Mouse (Mus musculus): ENCODE measurements around the gene Cep41.

The Cep41 gene

DNA sequence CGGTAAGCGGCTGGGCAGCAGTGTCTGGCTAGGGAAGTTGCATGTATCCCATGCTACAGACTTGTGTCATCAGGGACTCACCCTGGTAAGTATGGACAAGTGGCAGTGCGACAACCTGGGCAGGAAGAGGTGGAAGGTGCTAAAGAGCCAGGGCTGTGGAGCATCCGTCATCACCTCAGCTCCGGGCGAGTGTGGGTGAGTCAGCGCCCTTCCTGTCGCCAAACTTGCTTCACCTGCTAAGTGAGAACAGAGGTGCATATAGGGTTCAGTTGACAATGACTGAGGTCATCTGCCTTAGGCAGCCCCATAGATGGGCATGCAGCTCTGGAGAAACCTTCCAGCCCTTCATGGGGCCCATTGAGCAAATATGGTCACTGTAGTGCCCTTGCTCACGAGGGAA lies 68.8 kb downstream of the Cep41 start:
- DNase-seq (ENCODE audit: low read depth), result no peak

DNA sequence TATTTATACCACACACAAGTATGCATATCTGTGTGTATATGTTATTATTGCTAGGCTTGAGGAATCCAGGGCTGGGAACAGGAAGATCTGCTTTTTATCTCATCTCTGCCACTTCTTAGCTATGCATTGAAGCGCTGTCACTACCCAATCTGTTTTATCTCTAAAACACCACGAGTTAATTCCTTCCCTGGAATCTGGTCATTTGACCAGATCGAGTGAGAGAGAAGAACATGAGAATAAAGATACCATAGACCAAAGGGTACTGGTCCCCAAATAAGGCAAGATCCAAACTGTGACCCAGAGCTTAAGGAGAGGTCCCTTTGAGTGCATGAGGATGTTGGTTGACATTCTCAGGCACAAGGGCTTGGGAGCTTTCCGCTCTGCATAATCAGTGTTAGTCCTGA lies 71.6 kb downstream of the Cep41 start:
- no peak for DNase-seq (ENCODE audit: low read depth)

DNA sequence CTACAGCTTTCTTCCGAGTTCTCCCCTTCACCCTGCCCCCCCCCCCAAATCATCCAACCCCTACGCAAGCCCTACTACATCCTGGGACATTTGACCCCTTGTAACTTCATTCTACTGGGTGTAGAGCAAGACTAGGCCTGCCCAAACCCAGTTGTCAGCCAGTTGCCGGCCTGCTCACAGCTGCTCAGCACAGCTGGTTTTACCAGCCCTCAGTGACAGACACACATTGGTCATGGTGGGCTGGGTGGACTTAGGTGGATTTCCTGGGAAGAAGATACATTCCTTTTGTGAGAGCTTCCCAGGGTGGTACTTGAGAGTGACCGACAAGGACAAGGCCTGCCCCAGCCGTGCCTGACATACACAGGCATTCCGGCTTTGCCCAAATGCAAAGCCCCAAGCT lies 72.6 kb downstream of the Cep41 start:
- no peak for DNase-seq (ENCODE audit: low read depth)

DNA sequence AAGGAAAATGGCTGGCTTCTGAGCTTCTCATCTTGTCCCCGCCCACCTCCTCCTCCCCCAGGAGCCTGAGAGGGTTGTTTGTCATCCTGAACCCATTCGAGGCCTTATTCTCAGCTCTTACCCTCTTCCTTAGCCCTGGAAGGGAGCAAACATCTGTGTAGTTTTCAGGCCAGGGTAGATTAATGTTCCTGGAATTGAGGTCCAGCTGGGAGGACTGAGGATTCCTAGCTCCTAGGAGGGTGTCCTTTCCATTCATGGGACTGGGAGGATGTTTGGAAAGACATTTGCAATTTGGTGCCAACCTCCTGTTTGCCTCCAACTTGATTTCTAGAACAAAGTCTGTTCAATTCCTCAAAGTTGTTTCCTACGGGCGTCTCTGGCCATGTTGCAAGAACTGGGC lies 73.0 kb downstream of the Cep41 start:
- DNase-seq (ENCODE audit: low read depth), result no peak

DNA sequence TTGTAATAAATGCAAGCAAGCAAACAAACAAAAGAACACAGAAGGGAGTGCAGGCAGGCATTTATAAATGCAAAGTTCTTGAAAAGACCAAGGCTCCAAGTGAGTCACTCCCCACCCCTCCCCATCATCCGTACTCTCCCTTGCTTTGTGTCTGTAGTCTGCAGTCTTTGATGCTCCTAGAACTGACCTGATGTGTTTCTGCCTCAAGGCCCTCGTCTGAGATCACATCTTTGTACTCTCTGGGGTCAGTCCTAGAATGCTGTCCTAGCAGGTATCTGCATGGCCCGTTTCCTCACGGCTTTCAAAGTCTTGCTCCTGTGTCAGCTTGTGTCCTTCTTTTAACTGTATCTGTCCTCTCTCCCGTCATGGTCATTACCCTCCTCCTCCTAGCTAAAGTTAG lies 73.9 kb downstream of the Cep41 start:
- no peak for DNase-seq (ENCODE audit: low read depth)

DNA sequence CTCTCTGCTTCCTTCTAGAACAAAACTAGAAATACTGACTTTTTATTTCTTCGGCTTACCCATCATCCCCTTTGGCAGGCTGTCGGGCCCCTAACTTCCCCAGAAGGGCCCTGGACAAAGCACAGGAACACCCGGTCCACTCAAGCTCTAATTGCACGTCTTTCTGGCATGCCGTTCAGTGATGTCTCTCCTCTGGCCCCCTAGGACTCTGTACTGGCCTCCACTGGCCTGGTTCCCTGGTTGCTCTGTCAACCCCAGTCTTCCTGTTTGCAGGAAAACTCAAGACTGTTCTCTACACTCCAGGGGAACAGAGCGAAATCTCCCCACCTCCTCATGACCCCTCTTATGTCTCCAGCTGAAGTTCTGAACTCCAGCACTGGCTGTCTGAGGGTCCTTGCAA lies 74.8 kb downstream of the Cep41 start:
- no peak for DNase-seq (ENCODE audit: low read depth)

DNA sequence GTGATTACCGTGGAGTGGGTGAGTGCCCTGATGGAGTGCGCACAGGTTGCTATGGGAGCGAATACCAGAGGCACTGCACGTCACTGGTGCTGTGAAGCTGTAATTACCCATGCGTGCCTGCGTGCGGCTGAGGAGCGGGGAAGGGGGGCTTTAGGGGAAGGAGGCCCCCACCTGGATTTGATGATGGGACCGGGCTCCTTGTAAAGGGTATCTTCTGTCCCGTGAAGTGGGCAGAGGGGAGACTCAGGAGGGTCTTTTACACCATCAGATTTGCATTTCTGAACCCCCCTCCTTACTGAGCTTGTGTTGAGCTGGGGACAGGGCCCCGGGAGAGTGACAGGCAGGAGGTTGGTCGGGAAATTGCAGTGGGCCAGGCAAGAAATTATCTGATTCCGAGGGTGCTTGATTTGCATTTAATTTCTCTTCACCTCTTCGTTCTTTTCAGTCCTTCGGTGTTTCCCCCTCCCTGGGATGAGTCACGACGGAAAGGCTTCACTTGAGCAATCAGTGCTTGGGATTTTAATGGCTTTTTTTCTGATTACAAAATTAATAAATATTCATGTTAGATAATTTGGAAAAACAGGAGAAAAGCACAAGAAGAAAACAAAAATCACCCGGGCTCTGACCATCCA lies 75.5 kb downstream of the Cep41 start:
- no peak for DNase-seq (ENCODE audit: low read depth)

DNA sequence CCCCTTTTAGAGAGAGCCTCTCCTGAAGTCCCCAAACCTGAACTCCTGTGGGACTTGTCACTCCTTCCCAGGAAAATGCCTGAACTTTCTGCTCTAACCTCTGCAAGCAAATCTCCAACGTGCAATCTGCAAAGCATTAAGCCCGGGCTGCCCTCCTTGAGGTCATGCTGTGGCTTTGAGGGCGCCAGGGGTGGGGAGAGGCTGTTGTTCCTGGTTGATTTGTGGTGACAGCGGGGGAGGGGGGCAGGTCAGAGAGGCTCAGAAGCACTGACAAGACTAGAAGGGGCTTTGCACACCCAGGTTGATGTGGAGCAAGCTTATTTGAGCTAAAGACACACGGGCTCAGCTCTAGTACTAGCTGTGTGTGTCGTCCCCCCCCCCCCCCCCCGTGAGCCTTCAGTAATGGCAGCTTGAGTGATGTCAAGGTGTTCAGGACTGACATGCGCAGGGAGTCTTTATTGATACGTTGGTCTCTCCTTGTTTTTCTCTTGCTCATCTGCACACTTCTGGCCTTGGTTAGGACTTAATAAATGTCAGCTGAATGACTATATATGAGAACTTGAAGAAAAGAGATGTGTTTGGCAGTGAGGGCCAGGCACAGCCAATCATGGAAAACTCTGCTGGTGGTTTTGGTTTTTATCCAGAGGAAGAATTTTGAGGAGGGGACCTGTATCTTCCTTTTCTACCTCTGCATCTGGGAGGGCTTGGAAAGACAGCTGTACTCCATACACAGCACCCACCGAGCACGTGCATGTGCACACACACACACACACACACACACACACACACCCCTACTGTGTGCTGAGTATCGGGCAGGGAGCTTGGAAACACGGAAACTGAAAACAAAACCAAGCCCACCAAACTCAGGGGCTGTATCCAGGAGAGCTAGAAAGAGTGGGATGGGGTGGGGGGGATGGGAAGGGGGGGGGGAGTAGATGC lies 76.3 kb downstream of the Cep41 start:
- DNase-seq (ENCODE audit: low read depth), result peak; percentile 33

DNA sequence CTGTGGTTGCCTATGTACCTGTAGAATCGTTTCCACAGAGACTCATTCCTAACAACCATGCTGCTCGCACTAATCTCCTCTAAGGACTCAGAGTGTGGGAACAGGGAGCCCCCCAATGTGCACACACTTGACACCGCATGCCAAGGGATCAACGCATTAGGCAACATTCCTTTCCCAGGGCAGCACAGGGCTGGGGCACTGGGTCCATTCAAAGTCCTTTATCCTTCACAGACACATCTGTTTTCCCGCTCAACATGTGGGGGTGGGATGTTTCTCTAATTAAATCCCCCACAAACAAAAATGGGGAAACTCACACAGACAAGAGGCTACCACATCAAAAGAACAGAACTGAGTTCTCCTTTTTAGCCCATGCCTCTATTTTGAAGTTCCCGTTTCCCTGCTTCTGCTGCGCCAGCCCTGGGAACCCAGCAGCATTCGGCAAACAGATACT lies 77.0 kb downstream of the Cep41 start:
- DNase-seq (ENCODE audit: low read depth), result no peak

DNA sequence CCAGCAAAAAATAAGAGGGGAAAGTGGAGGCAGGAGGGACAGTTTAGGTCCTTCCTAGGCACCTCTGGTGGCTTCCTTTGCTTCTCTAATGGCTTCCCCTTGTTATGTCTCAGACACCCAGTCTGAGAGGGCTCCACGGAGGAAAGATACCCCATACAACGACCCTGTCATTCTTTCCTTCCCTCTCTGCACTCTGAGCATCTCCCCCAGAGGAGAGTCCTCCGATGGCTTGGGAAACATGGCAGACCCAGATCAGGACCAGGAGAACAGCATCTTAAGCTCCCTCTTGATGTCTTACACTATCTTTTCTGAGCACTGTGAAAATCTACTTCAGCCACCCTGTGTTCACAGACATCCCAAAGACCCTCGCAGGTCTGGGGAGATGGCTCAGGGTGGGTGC lies 77.8 kb downstream of the Cep41 start:
- DNase-seq (ENCODE audit: low read depth), result no peak

DNA sequence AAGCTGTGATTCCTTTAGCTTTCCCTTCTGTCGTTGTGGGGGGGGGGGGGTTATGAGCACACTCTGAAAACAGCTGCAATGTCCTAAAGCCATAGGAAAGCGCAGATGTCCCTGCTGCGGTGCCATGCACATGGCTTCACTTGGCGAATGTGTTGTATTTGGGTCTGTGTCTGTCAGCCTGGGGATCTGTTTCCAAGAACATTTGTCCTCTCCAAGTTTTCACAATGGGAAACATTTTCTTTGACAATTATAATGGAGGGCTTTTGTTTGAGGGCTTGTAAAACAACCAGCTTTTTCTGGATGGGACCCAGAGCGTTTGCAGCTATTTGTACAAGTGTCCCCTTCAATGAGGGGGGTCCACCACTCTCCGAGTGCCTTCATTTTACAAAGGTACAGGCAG lies 79.3 kb downstream of the Cep41 start:
- no peak for DNase-seq (ENCODE audit: low read depth)

DNA sequence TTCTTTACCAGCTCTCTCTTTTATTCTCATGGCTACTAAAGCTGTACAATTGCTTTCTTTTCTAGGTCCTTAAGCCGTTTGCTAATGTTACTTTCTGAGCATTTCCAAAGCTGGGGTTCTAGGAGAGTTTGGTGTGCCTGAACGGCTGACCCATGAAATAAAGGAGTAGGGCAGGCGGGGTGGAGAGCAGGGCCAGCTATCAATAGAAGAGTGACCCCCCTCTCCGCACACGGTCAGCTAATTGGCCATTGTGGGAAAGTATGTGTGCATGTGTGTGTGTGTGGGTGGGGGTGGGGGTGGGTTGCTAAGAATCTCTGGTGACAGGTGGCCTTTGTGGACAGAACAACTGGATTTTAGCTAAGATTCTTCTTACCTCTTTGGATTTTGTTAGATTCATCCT lies 82.3 kb downstream of the Cep41 start:
- DNase-seq (ENCODE audit: low read depth), result no peak

DNA sequence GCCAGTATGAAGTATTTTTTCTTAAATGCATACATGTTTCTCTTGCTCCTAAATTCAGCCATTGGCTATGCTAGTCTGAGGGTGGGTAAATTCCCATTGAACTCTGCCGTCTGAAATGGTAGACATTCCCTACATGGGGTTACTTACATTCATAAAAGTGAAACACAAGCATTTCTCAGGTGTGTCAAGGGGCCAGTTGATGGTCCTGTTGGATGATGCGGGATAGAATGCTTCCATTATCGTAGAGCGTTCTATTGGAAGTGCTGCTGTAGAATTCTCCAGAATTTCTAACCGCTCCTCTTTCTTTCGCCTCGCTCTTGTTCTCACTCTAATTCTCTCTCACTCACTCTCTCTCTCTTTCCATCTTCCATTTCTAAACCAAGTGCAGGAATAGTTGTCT lies 82.8 kb downstream of the Cep41 start, which contains the start of gene Cpa5:
Gene Cpa5, plus strand, starts transcription at position 301 of the 400 bp plus-strand sequence.
- no peak for DNase-seq (ENCODE audit: low read depth)

DNA sequence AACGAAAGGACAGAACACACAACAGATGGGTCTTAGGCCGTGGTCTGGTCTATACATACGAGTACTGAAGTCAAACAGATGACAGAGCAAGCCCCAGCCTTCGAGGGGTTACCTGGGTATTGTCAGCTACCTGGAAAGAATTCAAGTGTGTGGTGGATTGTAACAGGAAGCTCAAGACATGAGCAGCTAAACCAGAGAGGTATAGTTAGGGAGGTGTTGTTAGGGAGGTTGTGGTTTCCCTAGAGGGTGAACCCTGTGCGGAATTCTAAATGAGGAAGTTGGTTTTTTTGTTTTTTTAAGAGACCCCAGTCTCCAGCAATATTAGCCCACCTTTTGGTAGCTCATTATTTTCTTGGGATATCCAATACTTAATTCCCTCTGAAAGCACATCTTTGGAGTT lies 87.9 kb downstream of the Cep41 start:
- DNase-seq (ENCODE audit: low read depth), result peak; percentile 13

DNA sequence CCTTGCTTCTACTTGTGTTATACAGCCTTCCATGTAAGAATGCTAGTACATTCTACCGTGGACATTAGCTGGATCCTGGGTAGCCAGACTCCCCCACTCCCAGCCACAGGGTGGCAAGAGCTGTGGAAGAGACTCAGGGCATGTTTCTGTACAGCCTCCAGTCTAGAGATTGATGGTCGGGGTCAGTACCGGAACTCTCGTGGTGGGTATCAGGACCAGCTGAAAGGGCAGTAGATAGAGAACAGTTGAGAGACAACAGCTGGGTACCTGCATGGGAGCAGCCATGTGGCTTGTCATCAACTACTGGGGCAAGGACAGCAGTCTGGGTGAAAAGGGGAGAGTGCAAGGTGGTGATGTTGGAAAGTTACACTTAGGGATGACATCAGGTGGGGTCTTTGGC lies 88.4 kb downstream of the Cep41 start:
- DNase-seq (ENCODE audit: low read depth), result no peak

DNA sequence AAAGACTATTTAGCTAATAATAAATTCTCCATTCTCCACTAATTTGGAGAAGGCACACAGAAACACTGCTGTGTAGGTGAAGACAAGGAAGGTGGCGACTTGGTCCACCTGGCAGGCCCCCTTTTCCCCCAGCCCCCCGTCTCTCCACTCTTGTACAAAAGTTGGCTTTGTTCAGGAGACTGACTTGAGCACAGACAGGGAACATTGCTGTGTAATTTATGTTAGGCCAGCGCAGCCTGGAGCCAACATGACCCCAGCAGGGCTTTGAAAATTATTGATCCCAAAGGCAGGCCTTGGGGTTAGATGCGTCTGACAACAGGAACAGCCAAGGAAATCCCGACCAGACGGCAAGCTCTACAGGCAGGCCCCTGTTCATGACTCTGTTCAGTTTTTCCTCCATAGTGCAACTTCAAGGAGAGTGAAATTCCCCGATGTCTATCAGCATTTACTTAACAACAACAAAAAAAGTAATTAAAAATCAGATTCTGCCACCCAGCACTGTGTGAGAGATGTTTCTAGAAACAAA lies 89.1 kb downstream of the Cep41 start:
- no peak for DNase-seq (ENCODE audit: low read depth)

Data from 416B (cell line).